Mouse (Mus musculus) lung, postnatal 0 days (tissue): ENCODE measurements around the gene Ramp2. TPM values are rescaled to one million over a fixed set of nuclear protein-coding genes. Genes with fewer than 3 reads are reported as not detected.

Source experiments
- ATAC-seq: fragments of 200-750 bp; cut with Nextera tagmentation; 2 replicates; pipeline ENCODE4 v1.8.0; 2017; ENCODE audit warnings: moderate library complexity
- DNase-seq: peaks from one replicate; pipeline ENCODE4 v3.0.0-alpha.2; 2016; ENCODE audit warnings: low spot score
- H3K27ac ChIP-seq: fragments of 300-500 bp; sonication (generic); 2 replicates; pipeline ENCODE4 v1.5.1; 2014; ENCODE audit warnings: antibody characterized with exemption, mild to moderate bottlenecking, low read length, mixed read lengths
- H3K27me3 ChIP-seq: fragments of 300-500 bp; sonication (generic); replicated peaks from 2 replicates; pipeline ENCODE4 v1.6.1; 2014; ENCODE audit warnings: low read length, mixed read lengths; ENCODE audit not compliant: insufficient read depth
- H3K36me3 ChIP-seq: fragments of 300-500 bp; sonication (generic); 2 replicates; pipeline ENCODE4 v1.6.1; 2014; ENCODE audit warnings: low read length, mixed read lengths; ENCODE audit not compliant: insufficient read depth
- H3K4me1 ChIP-seq: fragments of 300-500 bp; sonication (generic); 2 replicates; pipeline ENCODE4 v1.6.1; 2014; ENCODE audit warnings: antibody characterized with exemption, low read depth, low read length, mixed read lengths; ENCODE audit not compliant: insufficient read depth
- H3K4me2 ChIP-seq: fragments of 300-500 bp; sonication (generic); replicated peaks from 2 replicates; pipeline ENCODE4 v1.6.1; 2014; ENCODE audit warnings: low read depth, mild to moderate bottlenecking, low read length, moderate library complexity, mixed read lengths
- H3K4me3 ChIP-seq: fragments of 300-500 bp; sonication (generic); 2 replicates; pipeline ENCODE4 v1.5.1; 2014; ENCODE audit warnings: low read depth, low read length
- H3K9ac ChIP-seq: fragments of 300-500 bp; sonication (generic); replicated peaks from 2 replicates; pipeline ENCODE4 v1.6.1; 2014; ENCODE audit warnings: low read depth, mild to moderate bottlenecking
- H3K9me3 ChIP-seq: fragments of 300-500 bp; sonication (generic); 2 replicates; pipeline ENCODE4 v1.6.1; 2016; ENCODE audit warnings: low read length, mixed read lengths
- CTCF ChIP-seq: IDR thresholded peaks from 2 replicates; pipeline ENCODE4 v1.5.1; 2016; ENCODE audit warnings: antibody characterized with exemption, mild to moderate bottlenecking
- EP300 ChIP-seq: IDR thresholded peaks from 2 replicates; pipeline ENCODE4 v1.6.1; 2016; ENCODE audit warnings: antibody characterized with exemption, mild to moderate bottlenecking, control low read depth
- WGBS: fragments of 180-500 bp; shearing (Covaris S2); extraction: QIAGEN DNeasy Blood & Tissue Kit; methylation state at CpG from one replicate; pipeline ENCODE4 v1.1.7; 2014; 5-methylcytosine and 5-hydroxymethylcytosine counted together
- polyA plus RNA-seq: library from polyadenylated mRNA; unstranded; fragments of >200 nt; fragmentation: Nextera tagmentation; extraction: Ambion mirVana; gene quantifications from 2 replicates; pipeline ENCODE4 v1.2.1, GENCODE M21; 2015

The Ramp2 gene
- polyA plus RNA-seq, 1 experiment from 2014 or later, result 834 TPM

DNA sequence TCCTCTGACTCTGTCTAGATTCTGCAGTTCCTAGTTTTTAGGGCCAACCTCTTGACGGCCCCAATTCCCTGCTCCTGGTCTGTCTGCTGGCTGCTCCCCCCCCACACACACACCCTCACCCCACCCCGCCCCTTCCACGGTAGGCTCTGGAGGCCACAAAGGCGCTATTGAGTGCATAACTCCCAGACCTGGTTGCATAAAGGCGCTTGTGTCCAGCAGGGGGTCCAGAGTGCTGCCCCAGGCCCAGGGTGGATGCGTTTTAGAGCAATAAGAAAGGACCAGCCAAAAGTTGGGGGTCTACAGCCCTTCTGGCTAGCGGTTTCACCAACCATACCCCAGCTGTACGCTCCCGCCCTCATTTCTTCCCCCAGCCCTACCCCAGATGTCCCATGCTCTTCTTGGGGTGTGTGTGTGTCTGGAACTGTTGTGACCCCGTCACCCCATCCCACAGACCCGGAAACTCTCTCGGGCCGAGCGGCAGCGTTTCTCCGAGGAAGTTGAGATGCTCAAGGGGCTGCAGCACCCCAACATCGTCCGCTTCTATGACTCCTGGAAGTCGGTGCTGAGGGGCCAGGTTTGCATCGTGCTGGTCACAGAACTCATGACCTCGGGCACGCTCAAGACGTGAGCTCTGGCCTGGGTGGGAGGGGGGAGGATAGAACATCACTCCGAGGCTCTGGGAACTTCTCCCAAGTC is 16.6 kb downstream of the Ramp2 start:
- DNase-seq, result no peak
- H3K4me3 ChIP-seq, result 0 out of 2 replicates have a peak overlapping the region, but pooled peaks have one; percentile 10

DNA sequence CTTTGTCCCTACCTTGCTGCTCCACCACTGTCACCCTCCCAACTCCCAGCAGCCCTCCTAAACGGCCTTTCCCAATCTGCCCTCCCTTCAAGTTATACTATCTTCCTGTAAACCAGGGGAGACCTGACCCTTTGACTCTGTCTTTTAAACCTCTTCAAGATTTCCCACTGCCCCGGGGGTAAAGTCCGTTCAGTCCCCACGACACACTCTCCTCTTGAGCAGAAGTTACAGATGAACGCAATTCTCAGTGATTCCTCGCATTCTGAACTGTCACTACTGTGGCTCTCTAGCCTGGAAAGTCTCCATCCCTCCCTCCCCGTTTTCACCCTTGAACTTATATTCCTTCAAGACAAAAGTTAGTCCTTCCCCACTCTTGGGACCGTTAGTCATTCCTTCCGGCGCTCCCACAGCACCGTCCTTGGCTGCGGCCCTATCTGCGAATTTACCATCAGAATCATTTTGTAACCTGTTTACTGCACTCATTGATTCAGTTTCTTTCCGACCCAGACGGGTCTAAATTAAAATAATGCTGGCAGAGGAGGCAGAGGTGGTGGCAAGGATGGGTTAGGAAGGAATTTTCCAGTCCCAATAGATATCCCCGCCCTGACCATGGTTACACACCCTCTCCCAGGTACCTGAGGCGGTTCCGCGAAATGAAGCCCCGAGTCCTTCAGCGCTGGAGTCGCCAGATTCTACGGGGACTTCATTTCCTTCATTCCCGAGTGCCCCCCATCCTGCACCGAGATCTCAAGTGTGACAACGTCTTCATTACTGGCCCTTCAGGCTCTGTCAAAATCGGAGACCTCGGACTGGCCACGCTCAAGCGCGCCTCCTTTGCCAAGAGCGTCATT is 17.5 kb downstream of the Ramp2 start:
- DNase-seq (no peak), ATAC-seq (no peak)
- H3K27me3 ChIP-seq, result peaks cover 11% of the 10 kb centered on the region; the same call in 1 of the 2 replicates
- TF ChIP-seq CTCF (no peak), EP300 (no peak)
- H3K4me1 ChIP-seq, result peaks cover 21% of the 10 kb centered on the region; the same call in 1 of the 2 replicates
- 18% methylated on average over 32 of the region's 32 CpGs for WGBS
- H3K4me2 ChIP-seq, result no peak overlapping the region
- H3K36me3 ChIP-seq, result no peaks in the 10 kb centered on the region; the same call in 1 of the 2 replicates
- no peak overlapping the region for H3K4me3 ChIP-seq
- no peak overlapping the region for H3K9ac ChIP-seq
- no peaks in the 10 kb centered on the region for H3K9me3 ChIP-seq
- no peak overlapping the region for H3K27ac ChIP-seq

More for the DNA sequence above, 16.6 kb downstream of the Ramp2 start:
- H3K27me3 ChIP-seq, result peaks cover 11% of the 10 kb centered on the region; the same call in 1 of the 2 replicates
- H3K9me3 ChIP-seq, result no peaks in the 10 kb centered on the region
- no peak for ATAC-seq
- 8% methylated on average over 23 of the region's 24 CpGs for WGBS
- no peak overlapping the region for H3K9ac ChIP-seq
- peak overlapping the region; percentile 11; the same call in 1 of the 2 replicates for H3K4me2 ChIP-seq
- TF ChIP-seq CTCF (peak; percentile 16; the same call in 1 of the 2 replicates), EP300 (no peak)
- no peak overlapping the region for H3K27ac ChIP-seq
- H3K4me1 ChIP-seq, result peaks cover 21% of the 10 kb centered on the region; the same call in 1 of the 2 replicates
- no peaks in the 10 kb centered on the region; the same call in 1 of the 2 replicates for H3K36me3 ChIP-seq

DNA sequence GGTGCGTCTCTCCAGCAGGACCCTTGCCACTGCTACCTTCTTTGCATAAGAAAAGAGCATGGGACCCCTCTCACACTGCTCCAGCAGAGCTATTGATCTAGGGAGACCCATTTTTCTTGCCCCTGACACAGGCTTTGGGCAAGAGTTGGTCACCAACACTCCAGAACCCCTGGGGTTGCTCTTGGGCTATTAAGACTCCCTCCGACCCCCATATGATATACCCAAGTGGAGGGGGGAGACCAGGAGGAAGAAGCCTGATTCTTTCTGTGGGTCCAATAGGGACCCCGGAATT is 18.1 kb downstream of the Ramp2 start:
- TF ChIP-seq EP300 (no peak), CTCF (no peak)
- Histone ChIP-seq H3K27me3 (peaks cover 11% of the 10 kb centered on the region; the same call in 1 of the 2 replicates), H3K9ac (no peak overlapping the region), H3K9me3 (no peaks in the 10 kb centered on the region), H3K4me3 (no peak overlapping the region), H3K27ac (no peak overlapping the region), H3K4me1 (peaks cover 21% of the 10 kb centered on the region; the same call in 1 of the 2 replicates), H3K4me2 (no peak overlapping the region), H3K36me3 (no peaks in the 10 kb centered on the region; the same call in 1 of the 2 replicates)
- no peak for ATAC-seq
- no peak for DNase-seq
- 8% methylated on average over 3 of the region's 3 CpGs for WGBS

DNA sequence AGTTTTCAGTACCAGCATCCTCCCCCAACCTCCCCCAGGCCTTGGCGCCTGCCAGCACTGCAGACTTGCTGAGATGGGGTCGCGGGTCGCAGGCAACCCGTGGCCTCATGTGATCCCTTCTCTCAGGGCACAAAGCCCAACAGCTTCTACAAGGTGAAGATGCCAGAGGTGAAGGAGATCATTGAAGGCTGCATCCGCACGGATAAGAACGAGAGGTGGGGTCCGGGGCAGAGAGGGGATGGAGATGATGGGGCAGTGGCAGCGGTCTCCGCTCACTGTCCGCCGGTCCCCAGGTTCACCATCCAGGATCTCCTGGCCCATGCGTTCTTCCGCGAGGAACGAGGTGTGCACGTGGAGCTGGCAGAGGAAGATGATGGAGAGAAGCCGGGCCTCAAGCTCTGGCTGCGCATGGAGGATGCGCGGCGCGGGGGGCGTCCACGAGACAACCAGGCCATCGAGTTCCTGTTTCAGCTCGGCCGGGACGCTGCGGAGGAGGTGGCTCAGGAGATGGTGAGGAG is 19.2 kb downstream of the Ramp2 start:
- no peaks in the 10 kb centered on the region for H3K9me3 ChIP-seq
- H3K27ac ChIP-seq, result no peak overlapping the region
- no peak for ATAC-seq
- no peak for DNase-seq
- H3K9ac ChIP-seq, result no peak overlapping the region
- H3K4me2 ChIP-seq, result peak overlapping the region; percentile 25
- peaks cover 21% of the 10 kb centered on the region; the same call in 1 of the 2 replicates for H3K4me1 ChIP-seq
- no peak for TF ChIP-seq EP300
- no peak for TF ChIP-seq CTCF
- no peak overlapping the region; the same call in 1 of the 2 replicates for H3K4me3 ChIP-seq
- 10% methylated on average over 31 of the region's 31 CpGs for WGBS
- no peaks in the 10 kb centered on the region for H3K36me3 ChIP-seq
- peaks cover 11% of the 10 kb centered on the region; the same call in 1 of the 2 replicates for H3K27me3 ChIP-seq

DNA sequence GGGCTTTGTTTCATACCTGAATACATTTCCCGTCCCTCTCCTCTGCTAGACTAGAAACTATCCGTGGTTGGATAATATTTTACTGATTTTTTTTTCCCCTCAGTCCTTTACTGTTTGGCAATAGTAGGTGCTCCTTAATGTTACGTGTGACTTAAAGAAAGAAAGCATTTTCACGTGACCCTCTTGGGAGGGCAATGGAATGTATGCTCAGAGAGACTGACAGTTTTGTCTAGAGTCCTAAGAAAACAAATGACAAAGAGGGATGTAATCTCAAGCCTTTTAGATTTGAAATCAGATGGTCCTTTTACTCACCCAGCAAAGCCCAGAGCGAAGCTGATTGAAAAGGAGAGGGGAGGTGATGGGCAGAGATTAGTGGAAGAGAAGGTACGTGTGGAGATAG is 20.1 kb downstream of the Ramp2 start:
- 41% methylated on average over 6 of the region's 6 CpGs for WGBS
- H3K9me3 ChIP-seq, result no peaks in the 10 kb centered on the region
- peaks cover 18% of the 10 kb centered on the region; the same call in 1 of the 2 replicates for H3K4me1 ChIP-seq
- TF ChIP-seq EP300, result no peak
- TF ChIP-seq CTCF, result no peak
- no peaks in the 10 kb centered on the region for H3K36me3 ChIP-seq
- ATAC-seq (peak; percentile 32; the same call in 1 of the 2 replicates), DNase-seq (no peak)
- no peak overlapping the region for H3K9ac ChIP-seq
- H3K27me3 ChIP-seq, result peaks cover 11% of the 10 kb centered on the region; the same call in 1 of the 2 replicates
- no peak overlapping the region for H3K4me3 ChIP-seq
- no peak overlapping the region for H3K4me2 ChIP-seq
- no peak overlapping the region for H3K27ac ChIP-seq
